Mouse (Mus musculus): ENCODE data around the gene Ccl28.
"Not testable (repeated sequence)": the region's sequence is repeated elsewhere in the genome, so short reads cannot be mapped to it uniquely, and the experiment has no call there.

The Ccl28 gene

DNA sequence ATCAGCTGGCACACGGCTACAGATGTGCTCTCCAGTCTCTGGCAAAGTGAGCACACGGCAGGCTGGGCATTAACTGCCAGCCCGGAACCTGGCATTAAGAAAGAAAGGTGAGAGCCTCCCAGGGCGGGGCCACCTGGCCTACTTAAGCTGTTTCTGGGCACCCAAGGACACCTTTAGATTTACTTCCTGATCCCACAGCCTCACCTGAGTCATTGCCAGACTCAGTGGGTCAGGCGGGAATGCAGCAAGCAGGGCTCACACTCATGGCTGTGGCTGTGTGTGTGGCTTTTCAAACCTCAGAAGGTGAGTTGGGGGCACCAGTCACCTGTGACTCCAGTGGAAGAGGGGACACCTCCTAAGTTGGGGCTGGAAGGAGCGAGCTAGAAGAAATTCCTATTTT, at the start of gene Ccl28:
Ccl28 (plus strand) TSS at position 186 of the 400 bp plus-strand sequence.
- DNase-seq (ENCODE audit: extremely low spot score, low spot score): no peak

DNA sequence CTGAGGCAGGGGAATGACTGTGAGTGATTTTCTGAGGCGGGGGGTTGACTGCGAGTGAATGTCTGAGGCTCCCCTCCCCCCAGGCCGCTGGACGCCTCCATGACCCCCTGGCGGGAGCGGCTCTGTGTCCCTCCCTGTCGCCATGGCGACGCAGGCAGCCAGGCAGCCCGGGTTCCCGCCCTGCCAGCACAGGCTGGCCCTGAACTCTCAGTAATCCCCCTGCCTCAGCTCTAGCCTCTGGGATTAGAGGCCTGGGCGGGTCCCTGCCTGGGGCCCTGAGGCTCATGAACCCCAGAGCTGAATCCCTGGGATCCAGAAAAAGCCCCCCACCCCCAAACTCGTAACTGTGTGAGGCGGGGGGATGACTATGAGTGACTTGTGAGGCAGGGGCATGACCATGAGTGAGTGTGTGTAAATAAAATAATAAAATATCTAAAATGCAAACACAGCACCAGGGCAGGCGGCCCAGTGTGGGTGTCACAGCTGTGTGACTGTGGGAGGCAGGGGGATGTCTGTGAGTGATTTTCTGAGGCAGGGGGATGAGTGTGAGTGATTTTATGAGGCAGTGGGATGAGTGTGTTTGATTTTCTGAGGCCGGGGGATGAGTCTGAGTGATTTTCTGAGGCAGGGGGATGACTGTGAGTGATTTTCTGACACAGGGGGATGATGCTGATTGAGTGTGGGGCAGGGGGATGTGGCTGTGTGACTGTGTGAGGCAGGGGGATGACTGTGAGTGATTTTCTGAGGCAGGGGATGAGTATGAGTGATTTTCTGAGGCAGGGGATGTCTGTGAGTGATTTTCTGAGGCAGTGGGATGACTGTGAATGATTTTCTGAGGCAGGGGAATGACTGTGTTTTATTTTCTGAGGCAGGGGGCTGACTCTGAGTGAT, 27.1 kb upstream of the Ccl28 start:
- peak; percentile 67 for DNase-seq (ENCODE audit: extremely low spot score, low spot score)

DNA sequence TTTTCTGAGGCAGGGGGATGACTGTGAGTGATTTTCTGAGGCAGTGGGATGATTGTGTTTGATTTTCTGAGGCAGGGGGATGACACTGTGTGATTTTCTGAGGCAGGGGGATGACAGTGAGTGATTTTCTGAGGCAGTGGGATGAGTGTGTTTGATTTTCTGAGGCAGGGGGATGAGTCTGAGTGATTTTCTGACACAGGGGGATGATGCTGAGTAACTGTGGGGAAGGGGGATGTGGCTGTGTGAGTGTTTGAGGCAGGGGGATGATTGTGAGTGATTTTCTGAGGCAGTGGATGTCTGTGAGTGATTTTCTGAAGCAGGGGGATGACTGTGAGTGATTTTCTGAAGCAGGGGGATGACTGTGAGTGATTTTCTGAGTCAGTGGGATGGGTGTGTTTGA, 25.2 kb upstream of the Ccl28 start:
- DNase-seq (ENCODE audit: extremely low spot score, low spot score): peak; percentile 42

DNA sequence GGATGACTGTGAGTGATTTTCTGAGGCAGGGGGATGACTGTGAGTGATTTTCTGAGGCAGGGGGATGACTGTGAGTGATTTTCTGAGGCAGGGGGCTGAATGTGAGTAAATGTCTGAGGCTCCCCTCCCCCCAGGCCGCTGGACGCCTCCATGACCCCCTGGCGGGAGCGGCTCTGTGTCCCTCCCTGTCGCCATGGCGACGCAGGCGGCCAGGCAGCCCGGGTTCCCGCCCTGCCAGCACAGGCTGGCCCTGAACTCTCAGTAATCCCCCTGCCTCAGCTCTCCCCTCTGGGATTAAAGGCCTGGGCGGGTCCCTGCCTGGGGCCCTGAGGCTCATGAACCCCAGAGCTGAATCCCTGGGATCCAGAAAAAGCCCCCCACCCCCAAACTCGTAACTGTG, 24.6 kb upstream of the Ccl28 start:
- DNase-seq (ENCODE audit: extremely low spot score, low spot score): not testable (repeated sequence)

DNA sequence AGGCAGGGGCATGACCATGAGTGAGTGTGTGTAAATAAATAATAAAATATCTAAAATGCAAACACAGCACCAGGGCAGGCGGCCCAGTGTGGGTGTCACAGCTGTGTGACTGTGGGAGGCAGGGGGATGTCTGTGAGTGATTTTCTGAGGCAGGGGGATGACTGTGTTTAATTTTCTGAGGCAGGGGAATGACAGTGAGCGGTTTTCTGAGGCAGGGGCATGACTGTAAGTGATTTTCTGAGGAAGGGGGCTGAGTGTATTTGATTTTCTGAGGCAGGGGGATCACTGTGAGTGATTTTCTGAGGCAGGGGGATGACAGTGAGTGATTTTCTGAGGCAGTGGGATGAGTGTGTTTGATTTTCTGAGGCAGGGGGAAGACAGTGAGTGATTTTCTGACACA, 24.1 kb upstream of the Ccl28 start:
- DNase-seq (ENCODE audit: extremely low spot score, low spot score): not testable (repeated sequence)

DNA sequence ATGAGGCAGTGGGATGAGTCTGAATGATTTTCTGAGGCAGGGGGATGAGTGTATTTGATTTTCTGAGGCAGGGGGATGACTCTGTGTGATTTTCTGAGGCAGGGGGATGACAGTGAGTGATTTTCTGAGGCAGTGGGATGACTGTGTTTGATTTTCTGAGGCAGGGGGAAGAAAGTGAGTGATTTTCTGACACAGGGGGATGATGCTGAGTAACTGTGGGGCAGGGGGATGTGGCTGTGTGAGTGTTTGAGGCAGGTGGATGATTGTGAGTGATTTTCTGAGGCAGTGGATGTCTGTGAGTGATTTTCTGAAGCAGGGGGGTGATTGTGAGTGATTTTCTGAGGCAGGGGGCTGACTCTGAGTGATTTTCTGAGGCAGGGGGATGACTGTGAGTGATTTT, 23.5 kb upstream of the Ccl28 start:
- DNase-seq (ENCODE audit: extremely low spot score, low spot score): peak; percentile 80

DNA sequence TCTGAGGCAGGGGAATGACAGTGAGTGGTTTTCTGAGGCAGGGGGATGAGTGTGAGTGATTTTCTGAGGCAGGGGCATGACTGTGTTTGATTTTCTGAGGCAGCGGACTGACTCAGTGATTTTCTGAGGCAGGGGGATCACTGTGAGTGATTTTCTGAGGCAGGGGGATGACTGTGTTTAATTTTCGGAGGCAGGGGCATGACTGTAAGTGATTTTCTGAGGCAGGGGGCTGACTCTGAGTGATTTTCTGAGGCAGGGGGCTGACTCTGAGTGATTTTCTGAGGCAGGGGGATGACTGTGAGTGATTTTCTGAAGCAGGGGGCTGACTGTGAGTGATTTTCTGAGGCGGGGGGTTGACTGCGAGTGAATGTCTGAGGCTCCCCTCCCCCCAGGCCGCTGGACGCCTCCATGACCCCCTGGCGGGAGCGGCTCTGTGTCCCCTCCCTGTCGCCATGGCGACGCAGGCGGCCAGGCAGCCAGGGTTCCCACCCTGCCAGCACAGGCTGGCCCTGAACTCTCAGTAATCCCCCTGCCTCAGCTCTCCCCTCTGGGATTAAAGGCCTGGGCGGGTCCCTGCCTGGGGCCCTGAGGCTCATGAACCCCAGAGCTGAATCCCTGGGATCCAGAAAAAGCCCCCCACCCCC, 20.8 kb upstream of the Ccl28 start:
- DNase-seq (ENCODE audit: extremely low spot score, low spot score): peak; percentile 68

DNA sequence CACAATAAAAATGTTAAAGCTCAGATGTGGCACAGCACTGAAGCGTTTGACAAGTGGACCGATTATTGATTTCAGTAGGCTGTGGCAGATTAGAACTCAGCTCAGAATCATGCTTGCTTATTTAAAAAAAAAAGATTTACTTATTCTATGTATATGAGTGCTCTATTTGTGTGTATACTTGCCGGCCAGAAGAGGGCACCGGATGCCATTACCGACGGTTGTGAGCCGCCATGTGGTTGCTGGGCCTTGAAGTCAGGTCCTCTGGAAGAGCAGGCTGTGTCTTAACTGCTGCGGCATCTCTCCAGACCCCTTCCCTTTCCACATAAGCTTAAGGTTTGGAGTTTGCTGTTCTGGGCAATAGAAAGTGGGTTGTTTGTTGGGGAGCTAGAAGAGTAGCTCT, 19.7 kb upstream of the Ccl28 start:
- not testable (repeated sequence) for DNase-seq (ENCODE audit: extremely low spot score, low spot score)

DNA sequence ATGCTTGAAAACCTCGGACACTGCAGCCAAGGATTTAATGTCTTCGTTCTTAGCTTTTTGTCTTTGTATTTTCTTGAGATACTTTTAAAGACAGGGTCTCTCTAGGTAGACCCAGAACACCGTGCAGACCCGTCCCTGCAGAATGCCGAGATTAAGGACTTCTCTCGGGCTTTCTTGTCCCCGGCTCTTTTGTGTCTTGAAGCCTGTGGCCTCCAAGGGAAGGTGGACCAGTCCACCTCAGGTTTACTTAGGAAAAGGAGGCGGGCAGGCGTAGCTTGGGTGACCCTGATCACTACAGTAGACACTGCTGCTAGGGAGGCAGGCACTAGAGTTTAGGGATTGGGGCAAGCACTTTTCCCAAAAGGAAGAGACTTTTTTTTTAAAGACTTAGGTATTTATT, 19.3 kb upstream of the Ccl28 start:
- DNase-seq (ENCODE audit: extremely low spot score, low spot score): not testable (repeated sequence)

DNA sequence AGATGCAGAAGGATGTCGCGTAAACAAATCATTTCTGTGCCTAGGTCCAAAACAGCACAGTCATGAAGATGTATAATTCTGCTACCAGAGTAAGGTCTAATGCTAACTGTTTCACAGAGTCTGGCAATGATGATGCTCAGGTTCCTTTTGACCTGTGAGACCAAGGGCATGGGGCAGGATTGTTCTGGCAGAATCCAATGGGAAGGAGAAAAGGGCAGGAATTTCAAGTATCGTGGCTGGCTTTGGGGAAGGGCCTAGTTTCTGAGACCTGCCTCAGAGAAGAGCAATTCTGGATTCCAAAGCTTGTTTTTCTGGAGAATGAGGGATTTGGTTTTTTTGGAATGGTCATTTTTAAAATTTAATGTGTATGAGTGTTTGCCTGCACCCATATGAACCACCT, 4.8 kb upstream of the Ccl28 start:
- no peak for DNase-seq (ENCODE audit: extremely low spot score, low spot score)

DNA sequence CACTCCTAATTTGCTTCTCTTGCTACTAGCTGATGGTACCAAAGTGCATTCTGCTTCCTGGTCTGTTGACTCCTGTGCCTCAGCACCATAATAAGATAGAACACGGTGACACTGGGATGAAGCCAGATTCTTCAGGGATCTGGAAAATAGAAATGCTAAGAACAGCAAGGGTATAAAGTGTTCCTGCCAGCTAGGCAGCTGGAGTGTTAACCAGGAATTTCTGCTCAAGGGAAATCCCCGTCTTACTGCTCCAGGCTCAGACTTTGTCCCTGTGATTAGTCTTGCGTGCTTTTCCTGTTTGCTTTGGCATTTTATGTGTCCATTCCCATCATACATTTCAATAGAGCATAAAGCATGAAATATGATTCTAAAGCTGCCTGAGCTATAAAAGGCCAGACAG, 3.9 kb upstream of the Ccl28 start:
- no peak for DNase-seq (ENCODE audit: extremely low spot score, low spot score)

DNA sequence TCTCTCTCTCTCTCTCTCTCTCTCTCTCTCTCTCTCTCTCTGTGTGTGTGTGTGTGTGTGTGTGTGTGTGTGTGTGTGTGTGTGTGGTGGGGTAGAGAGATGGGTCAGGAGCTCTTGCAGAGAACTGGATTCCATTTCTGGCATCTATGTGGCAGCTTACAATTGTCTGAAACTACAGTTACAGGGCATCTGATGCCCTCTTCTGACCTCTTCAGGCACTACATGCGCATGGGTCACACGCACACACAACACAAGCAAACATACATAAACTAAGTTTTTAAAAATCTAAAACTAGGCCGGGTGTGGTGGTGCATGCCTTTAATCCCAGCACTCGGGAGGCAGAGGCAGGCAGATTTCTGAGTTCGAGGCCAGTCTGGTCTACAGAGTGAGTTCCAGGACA, 2.3 kb downstream of the Ccl28 start:
- DNase-seq (ENCODE audit: extremely low spot score, low spot score): not testable (repeated sequence)

DNA sequence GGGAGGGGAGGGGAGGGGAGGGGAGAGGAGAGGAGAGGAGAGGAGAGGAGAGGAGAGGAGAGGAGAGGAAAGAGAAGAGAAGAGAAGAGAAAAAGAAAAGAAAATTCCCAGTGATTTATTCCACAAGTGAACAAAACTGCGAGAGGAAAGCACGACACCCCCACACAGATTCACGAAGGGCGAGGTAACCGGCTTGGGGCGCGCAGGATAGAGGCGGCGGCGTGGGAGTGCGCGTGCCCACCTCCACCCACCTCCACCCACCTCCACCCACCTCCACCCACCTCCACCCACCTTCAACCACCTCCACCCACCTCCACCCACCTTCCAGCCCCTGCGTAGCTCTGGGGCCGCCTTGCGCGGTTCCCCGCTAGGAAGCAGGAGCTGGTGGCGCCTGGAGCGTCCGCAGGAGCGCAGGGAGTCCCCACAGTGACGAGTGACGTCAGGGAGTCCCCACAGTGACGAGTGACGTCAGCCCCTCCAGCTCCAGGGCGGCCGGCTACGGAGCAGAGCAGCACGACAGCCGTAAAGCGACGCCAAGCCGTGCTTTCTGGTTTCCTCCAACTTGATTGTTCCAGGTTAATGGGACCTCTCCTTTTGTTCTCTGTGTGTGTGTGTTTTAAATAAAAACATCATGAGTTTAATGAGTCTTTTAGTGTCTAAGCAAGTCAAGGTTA, 8.0 kb downstream of the Ccl28 start:
- peak; percentile 89 for DNase-seq (ENCODE audit: extremely low spot score, low spot score)

DNA sequence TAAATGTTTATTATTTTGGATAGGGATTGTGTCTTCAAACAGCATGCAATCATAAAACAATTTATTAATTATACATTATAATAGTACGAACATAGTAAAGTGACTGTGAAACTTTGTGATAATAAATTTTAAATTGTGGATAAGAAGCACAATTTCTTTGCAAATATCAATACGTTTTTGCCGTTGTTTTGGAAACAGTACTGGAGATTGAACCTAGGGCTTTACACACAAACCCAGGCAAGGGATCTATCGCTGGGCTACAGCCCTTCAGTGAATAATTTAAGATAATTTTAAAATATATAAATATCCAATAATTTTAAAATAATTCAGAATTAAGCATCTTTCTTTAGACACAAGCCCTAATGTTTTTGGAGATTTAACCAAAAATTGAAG, 8.5 kb downstream of the Ccl28 start:
- no peak for DNase-seq (ENCODE audit: extremely low spot score, low spot score)

DNA sequence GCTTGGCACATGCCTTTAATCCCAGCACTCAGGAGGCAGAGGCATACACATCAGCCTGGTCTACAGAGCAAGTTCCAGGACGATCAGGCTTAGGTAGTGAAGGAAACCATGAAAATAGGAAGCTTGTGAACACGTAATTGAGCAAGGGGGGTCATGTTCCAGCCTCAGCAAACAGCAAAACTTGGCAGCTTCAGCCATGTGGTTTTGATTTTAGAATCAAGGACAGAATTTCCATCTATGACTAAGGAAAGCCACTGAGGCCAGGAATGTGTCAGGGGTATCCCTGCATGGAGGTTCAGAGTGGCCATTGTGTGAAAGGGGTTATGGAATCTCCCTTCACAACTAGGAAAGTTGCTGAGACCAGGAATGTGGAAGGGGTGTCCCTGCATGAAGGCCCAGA, 11.9 kb downstream of the Ccl28 start:
- DNase-seq (ENCODE audit: extremely low spot score, low spot score): no peak

DNA sequence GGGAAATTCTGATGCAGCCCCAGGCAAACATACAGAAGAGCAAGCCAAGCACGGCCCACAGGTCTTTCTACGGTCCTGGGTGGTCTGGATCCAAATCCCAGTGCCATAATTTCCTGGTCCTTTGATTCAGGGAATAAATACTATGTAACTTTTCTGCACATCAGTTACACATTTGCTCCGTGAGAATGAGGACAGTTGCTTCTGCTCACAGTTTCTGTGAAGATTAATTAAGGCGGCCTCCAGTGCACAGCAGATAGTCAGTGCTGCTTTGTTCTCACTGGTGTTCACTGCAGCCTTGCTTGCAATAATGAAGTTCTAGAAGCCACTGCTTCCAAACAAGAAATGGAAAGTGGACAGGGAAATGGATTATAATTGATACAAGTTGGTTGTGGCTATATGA, 14.2 kb downstream of the Ccl28 start:
- DNase-seq (ENCODE audit: extremely low spot score, low spot score): no peak

DNA sequence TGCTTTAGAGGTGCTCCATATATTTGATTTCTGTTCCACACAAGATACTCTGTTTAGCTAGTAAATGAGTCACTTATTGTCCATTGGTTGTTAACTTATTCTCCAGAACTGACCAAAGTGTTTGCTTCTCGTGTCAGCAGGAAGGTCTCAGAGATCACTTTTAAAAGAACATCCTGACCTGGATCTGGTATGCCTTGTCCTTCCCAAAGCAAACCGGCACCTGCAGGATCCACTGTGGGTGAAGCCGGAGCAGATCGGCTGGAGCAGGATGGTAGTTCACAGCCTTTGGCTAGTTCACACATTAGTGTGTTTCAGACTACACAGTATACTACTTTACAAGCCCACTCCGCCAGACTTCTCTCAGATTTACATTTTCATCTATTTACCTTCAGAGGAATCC, 14.8 kb downstream of the Ccl28 start:
- no peak for DNase-seq (ENCODE audit: extremely low spot score, low spot score)

DNA sequence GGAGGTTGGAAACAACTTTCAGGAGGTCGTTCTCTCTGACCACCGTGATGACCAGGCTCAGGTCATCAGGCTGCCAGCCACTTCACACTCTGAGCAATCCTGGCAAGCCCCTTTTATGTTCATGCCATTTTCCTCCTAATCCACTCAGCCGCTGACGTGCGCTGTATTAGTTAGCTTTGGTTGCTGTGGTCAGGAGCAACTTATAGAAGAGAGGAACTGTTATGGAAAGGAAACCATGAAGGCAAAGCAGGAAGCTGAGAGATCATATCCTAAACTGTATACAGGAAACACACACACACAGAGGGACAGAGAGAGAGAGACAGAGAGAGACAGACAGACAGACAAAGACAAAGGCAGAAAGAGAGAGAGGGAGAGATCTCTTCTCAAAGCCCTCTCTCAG, 15.7 kb downstream of the Ccl28 start:
- no peak for DNase-seq (ENCODE audit: extremely low spot score, low spot score)

DNA sequence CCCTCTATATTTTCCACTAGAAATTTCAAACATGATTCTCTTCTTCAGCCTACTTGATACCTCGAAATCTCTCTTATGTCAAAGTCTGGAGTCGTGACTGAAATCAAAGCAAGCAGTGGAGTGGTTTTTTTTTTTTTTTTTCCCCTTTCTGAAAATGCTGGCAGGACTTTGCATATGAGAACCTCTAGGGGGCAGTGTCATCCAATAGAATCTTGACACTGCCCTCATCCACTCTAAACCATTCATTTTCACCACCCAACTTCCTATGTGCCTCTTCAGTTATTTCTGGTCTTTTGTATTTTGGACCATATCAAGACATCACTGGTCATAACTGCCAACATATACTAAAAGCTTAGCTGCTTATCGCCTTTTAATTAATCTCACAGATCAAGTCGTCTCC, 16.9 kb downstream of the Ccl28 start:
- DNase-seq (ENCODE audit: extremely low spot score, low spot score): no peak

DNA sequence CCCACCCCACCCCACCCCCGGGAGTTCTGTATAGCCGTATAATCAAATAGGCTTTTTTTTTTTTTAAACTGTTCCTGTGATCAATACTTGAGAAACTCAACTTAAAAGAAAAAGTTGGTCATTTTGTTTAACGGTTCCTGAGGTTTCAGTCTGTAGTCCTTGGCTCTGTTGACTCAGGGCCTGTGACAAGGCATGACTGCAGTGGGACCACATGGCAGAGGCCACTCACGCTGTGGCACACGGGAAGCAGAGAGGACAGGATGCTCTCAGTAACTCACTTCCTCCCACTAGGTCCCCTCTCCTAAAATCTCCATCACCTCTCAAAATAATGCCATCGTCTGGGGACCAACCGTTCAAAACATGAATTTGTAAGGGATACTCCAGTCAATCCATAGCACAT, 17.5 kb downstream of the Ccl28 start:
- no peak for DNase-seq (ENCODE audit: extremely low spot score, low spot score)

DNA sequence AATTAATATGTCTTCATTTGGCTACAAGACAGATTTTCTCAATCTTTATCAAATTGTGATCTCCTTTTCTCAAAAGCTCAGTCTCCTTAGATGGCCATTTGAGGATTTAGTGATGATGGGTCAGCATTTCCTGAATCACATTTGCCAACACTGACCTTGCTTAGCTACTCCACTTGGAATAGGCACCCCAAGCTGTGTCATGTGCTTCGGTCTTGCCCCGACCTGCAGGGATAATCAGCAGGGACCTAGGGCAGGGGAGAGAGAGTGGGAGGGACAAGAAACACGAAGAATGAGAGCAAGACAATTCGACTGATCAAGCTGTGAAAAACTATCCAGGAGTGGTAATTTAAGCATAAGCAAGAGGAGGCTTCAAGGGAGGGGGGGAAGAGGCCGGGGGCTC, 21.1 kb downstream of the Ccl28 start:
- DNase-seq (ENCODE audit: extremely low spot score, low spot score): no peak

DNA sequence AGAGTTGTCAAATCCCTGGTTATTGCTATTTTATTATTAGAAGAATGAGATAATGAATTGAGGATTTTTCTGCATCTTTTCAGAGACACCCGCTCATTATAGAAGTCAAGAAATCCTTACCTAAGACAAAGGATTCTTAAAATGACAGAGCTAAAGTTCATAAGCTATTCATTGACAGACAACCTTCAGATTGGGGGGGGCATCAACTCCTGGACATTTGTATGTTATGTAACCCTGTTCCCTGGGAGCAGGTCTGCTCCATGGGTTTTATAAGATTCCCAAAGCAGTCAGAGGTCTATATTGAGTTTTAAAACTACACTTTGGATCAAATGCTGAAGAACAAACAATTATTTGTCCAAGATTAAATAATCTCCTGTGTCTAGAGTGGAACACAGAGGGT, 22.9 kb downstream of the Ccl28 start:
- no peak for DNase-seq (ENCODE audit: extremely low spot score, low spot score)
